In genomic region chr12:97947421-97947820, GRCm38 (mm10) we compare ENCODE assay signal across 24 mouse cellular contexts.
"Had no signal": no experiment of that assay in that cellular context is flagged by ENCODE, and none has a peak within 500 bp of the region (broad histone marks: within the 10 kb centered on the region; RNA-seq: fewer than 3 reads in every experiment).

No protein-coding gene starts in this region.

- H3K4me2 ChIP-seq: heart, embryonic 12.5 days; hindbrain, embryonic 13.5 days; hindbrain, embryonic 15.5 days; limb, embryonic 13.5 days; limb, embryonic 15.5 days; liver, embryonic 11.5 days; liver, embryonic 13.5 days; liver, embryonic 15.5 days had no signal

- H3K27me3 ChIP-seq: heart, embryonic 12.5 days; hindbrain, embryonic 13.5 days; hindbrain, embryonic 15.5 days; limb, embryonic 13.5 days; limb, embryonic 15.5 days; liver, embryonic 13.5 days; liver, embryonic 15.5 days had no signal

- H3K4me1 ChIP-seq: heart, embryonic 10.5 days; heart, embryonic 12.5 days; hindbrain, embryonic 13.5 days; hindbrain, embryonic 15.5 days; limb, embryonic 15.5 days; liver, embryonic 13.5 days; liver, embryonic 15.5 days had no signal

- H3K9ac ChIP-seq: forebrain, postnatal 0 days; heart, embryonic 12.5 days; hindbrain, embryonic 13.5 days; hindbrain, embryonic 15.5 days; limb, embryonic 13.5 days; limb, embryonic 15.5 days; liver, embryonic 13.5 days; liver, embryonic 15.5 days had no signal

- H3K27ac ChIP-seq: heart, embryonic 10.5 days; hindbrain, embryonic 13.5 days; hindbrain, embryonic 15.5 days; hindbrain, postnatal 0 days; limb, embryonic 13.5 days; limb, embryonic 15.5 days; liver, embryonic 13.5 days; liver, embryonic 15.5 days had no signal

- DNase-seq: forebrain, postnatal 0 days; gastrocnemius, postnatal 14 days; gastrocnemius, postnatal 36 days; heart, adult 18-20 months; heart, postnatal 10 days; heart, postnatal 36 days; kidney, adult 11 months; kidney, adult 8-10 months; kidney, postnatal 14 days; kidney, postnatal 36 days; layer of hippocampus, adult 9-11 months; layer of hippocampus, postnatal 36 days; left cerebral cortex, postnatal 4 days; liver, embryonic 13.5 days had no signal

- H3K4me3 ChIP-seq: heart, embryonic 10.5 days; heart, embryonic 12.5 days; hindbrain, embryonic 13.5 days; hindbrain, embryonic 15.5 days; limb, embryonic 13.5 days; limb, embryonic 15.5 days; liver, embryonic 13.5 days; liver, embryonic 15.5 days had no signal

- H3K9me3 ChIP-seq: heart, embryonic 10.5 days; hindbrain, embryonic 13.5 days; hindbrain, embryonic 15.5 days; limb, embryonic 13.5 days; limb, embryonic 15.5 days; liver, embryonic 15.5 days had no signal

- ATAC-seq: forebrain, postnatal 0 days; hindbrain, postnatal 0 days; intestine, embryonic 16.5 days had no signal

- H3K36me3 ChIP-seq: heart, embryonic 10.5 days; heart, embryonic 12.5 days; hindbrain, embryonic 13.5 days; hindbrain, embryonic 15.5 days; limb, embryonic 13.5 days; limb, embryonic 15.5 days; liver, embryonic 13.5 days; liver, embryonic 15.5 days had no signal
